12 mouse cellular contexts compared by ENCODE assay signal in the genomic region with DNA sequence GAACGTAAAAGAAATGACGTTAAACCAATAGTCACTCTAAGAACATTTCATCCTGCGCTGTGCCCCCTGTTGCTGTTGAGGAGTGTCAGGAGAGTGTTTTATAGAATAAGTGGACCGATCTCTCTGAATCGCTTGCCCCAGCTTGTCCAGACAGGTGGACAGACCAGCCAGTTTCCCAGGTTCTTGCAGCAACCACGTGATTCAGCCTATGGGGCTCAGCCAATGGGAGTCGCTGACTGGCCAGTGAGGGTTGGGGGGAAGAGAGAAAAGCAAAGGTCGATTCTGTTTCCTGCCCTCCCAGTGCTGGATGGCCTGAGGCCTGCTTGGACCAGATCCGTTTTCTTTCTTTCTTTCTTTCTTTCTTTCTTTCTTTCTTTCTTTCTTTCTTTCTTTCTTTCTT. TPM values are rescaled to one million over a fixed set of nuclear protein-coding genes. Genes with fewer than 3 reads are reported as not detected.
DNase-seq lines count a peak whose midpoint lies in the region; ATAC-seq and TF ChIP-seq lines count a peak whose summit lies in the region.
"Had no signal": no experiment of that assay in that cellular context is flagged by ENCODE, and none has a peak within 500 bp of the region (broad histone marks: within the 10 kb centered on the region; RNA-seq: fewer than 3 reads in every experiment).

No protein-coding gene starts in this region.

- H3K4me1 ChIP-seq in forebrain, embryonic 10.5 days = peaks cover 42% of the 10 kb centered on the region
- H3K4me1 ChIP-seq in forebrain, embryonic 12.5 days = peaks cover 20% of the 10 kb centered on the region
- H3K4me1 ChIP-seq in kidney, embryonic 16.5 days (ENCODE audit: insufficient read depth, low read length) = peaks cover 29% of the 10 kb centered on the region
- peaks cover 32% of the 10 kb centered on the region for H3K4me1 ChIP-seq in embryonic fibroblast, embryonic 13.5 days (ENCODE audit: control insufficient read depth, insufficient read depth, low read length)
- H3K4me1 ChIP-seq in stomach, embryonic 15.5 days = peaks cover 18% of the 10 kb centered on the region

- TF ChIP-seq CTCF in embryonic fibroblast, embryonic 13.5 days (IDR thresholded peaks at IDR 0.05; ENCODE audit: borderline replicate concordance, insufficient read depth, low read length) = no peak

- WGBS in forebrain, embryonic 10.5 days = 68% methylated on average over 9 of the region's 9 CpGs
- WGBS in forebrain, embryonic 12.5 days = 76% methylated on average over 9 of the region's 9 CpGs
- 62% methylated on average over 9 of the region's 9 CpGs for WGBS in kidney, embryonic 16.5 days
- WGBS in stomach, embryonic 15.5 days = 56% methylated on average over 9 of the region's 9 CpGs

- H3K4me2 ChIP-seq in forebrain, embryonic 12.5 days = no peak overlapping the region
- H3K4me2 ChIP-seq in kidney, embryonic 16.5 days (replicated peaks; ENCODE audit: low read depth, low read length) = no peak overlapping the region
- H3K4me2 ChIP-seq in stomach, embryonic 15.5 days = no peak overlapping the region
- H3K4me2 ChIP-seq: midbrain, embryonic 12.5 days; neural tube, embryonic 12.5 days had no signal

- ATAC-seq in forebrain, embryonic 12.5 days (ENCODE audit: low FRiP score) = no peak
- ATAC-seq in kidney, embryonic 16.5 days (ENCODE audit: low FRiP score, low TSS enrichment) = no peak
- ATAC-seq in stomach, embryonic 15.5 days (ENCODE audit: insufficient read depth, low FRiP score, low read depth) = peak; percentile 33; the same call in 1 of the 2 replicates

- H3K4me3 ChIP-seq in forebrain, embryonic 10.5 days = no peak overlapping the region
- H3K4me3 ChIP-seq in forebrain, embryonic 12.5 days (replicated peaks) = no peak overlapping the region
- H3K4me3 ChIP-seq in kidney, embryonic 16.5 days (ENCODE audit: low read length) = no peak overlapping the region
- no peak overlapping the region for H3K4me3 ChIP-seq in embryonic fibroblast, embryonic 13.5 days (ENCODE audit: insufficient read depth, low read length)
- no peak overlapping the region for H3K4me3 ChIP-seq in stomach, embryonic 15.5 days (replicated peaks)
- H3K4me3 ChIP-seq: midbrain, embryonic 12.5 days; neural tube, embryonic 12.5 days had no signal

- peak overlapping the region; percentile 76; the same call in 1 of the 2 replicates for H3K27ac ChIP-seq in forebrain, embryonic 10.5 days
- H3K27ac ChIP-seq in forebrain, embryonic 12.5 days = no peak overlapping the region
- H3K27ac ChIP-seq in kidney, embryonic 16.5 days (ENCODE audit: low read length) = no peak overlapping the region
- H3K27ac ChIP-seq in embryonic fibroblast, embryonic 13.5 days (ENCODE audit: insufficient read depth, low read length) = peak overlapping the region; percentile 6; the same call in 1 of the 2 replicates
- peak overlapping the region; percentile 65; the same call in 1 of the 2 replicates for H3K27ac ChIP-seq in stomach, embryonic 15.5 days
- H3K27ac ChIP-seq: midbrain, embryonic 12.5 days; neural tube, embryonic 12.5 days had no signal

- no peak overlapping the region for H3K9ac ChIP-seq in forebrain, embryonic 12.5 days
- H3K9ac ChIP-seq in kidney, embryonic 16.5 days (replicated peaks; ENCODE audit: low read length) = no peak overlapping the region
- no peak overlapping the region for H3K9ac ChIP-seq in stomach, embryonic 15.5 days
- H3K9ac ChIP-seq: midbrain, embryonic 12.5 days; neural tube, embryonic 12.5 days had no signal

- no peaks in the 10 kb centered on the region for H3K36me3 ChIP-seq in forebrain, embryonic 10.5 days (replicated peaks)
- H3K36me3 ChIP-seq in forebrain, embryonic 12.5 days (replicated peaks) = no peaks in the 10 kb centered on the region
- H3K36me3 ChIP-seq in kidney, embryonic 16.5 days (ENCODE audit: insufficient read depth, low read length) = no peaks in the 10 kb centered on the region
- H3K36me3 ChIP-seq in stomach, embryonic 15.5 days = no peaks in the 10 kb centered on the region
- H3K36me3 ChIP-seq: midbrain, embryonic 12.5 days; neural tube, embryonic 12.5 days had no signal

- H3K27me3 ChIP-seq in forebrain, embryonic 10.5 days (ENCODE audit: poor library complexity, severe bottlenecking) = no peaks in the 10 kb centered on the region
- H3K27me3 ChIP-seq in forebrain, embryonic 12.5 days = no peaks in the 10 kb centered on the region
- H3K27me3 ChIP-seq in kidney, embryonic 16.5 days (ENCODE audit: insufficient read depth, low read length) = no peaks in the 10 kb centered on the region
- H3K27me3 ChIP-seq in stomach, embryonic 15.5 days (replicated peaks) = no peaks in the 10 kb centered on the region
- H3K27me3 ChIP-seq: neural tube, embryonic 12.5 days had no signal

- no peaks in the 10 kb centered on the region for H3K9me3 ChIP-seq in forebrain, embryonic 10.5 days
- no peaks in the 10 kb centered on the region for H3K9me3 ChIP-seq in forebrain, embryonic 12.5 days
- no peaks in the 10 kb centered on the region for H3K9me3 ChIP-seq in kidney, embryonic 16.5 days (ENCODE audit: low read length)
- H3K9me3 ChIP-seq in stomach, embryonic 15.5 days = no peaks in the 10 kb centered on the region
- H3K9me3 ChIP-seq: midbrain, embryonic 12.5 days; neural tube, embryonic 12.5 days had no signal

- no peak for DNase-seq in forebrain, embryonic 10.5 days (ENCODE audit: extremely low spot score, low spot score)
- peak; percentile 18 to 29 for DNase-seq in kidney, adult 8-10 months
- no peak for DNase-seq in spleen, postnatal 4 days (ENCODE audit: low spot score in 2 of 2)
- DNase-seq in thymus, postnatal 36 days = no peak
- DNase-seq: gastrocnemius, postnatal 36 days; right cerebral cortex, adult 18-20 months had no signal

- no peak for TF ChIP-seq POLR2A in embryonic fibroblast, embryonic 13.5 days (IDR thresholded peaks at IDR 0.05; ENCODE audit: low read depth, low read length)

RNA-seq across cellular contexts. Expression of gene Rasl11b, which starts 23.3 kb away (rescaled TPM):
- polyA plus RNA-seq in forebrain, embryonic 10.5 days (2016; fragmentation: Nextera tagmentation; extraction: Ambion mirVana) = 27.5 and 29.2 TPM in 2 replicates
- 29.1 and 31.5 TPM in 2 replicates for polyA plus RNA-seq in forebrain, embryonic 12.5 days (2016; fragmentation: Nextera tagmentation; extraction: Ambion mirVana)
- polyA plus RNA-seq in kidney, embryonic 16.5 days (2015; fragmentation: Nextera tagmentation; extraction: Ambion mirVana) = 75.1 and 78.0 TPM in 2 replicates
- 13.9 and 22.0 TPM in 2 replicates for polyA plus RNA-seq in embryonic fibroblast, embryonic 13.5 days (2011; ENCODE audit: insufficient read length, low read depth, missing spikeins)
- 47.9 and 50.3 TPM in 2 replicates for polyA plus RNA-seq in stomach, embryonic 15.5 days (2015; fragmentation: Nextera tagmentation; extraction: Ambion mirVana)

Comparison
In these comparisons a context has a peak if more than half of its experiments do, and no peak if none do; other contexts are left out.
1. H3K27ac ChIP-seq: peak in forebrain, embryonic 10.5 days (single experiment), embryonic fibroblast, embryonic 13.5 days (single experiment) and stomach, embryonic 15.5 days (single experiment); none in forebrain, embryonic 12.5 days (single experiment) and kidney, embryonic 16.5 days (single experiment).
2. DNase-seq: peak in kidney, adult 8-10 months (2 of 2); none in forebrain, embryonic 10.5 days (single experiment), spleen, postnatal 4 days (0 of 2) and thymus, postnatal 36 days (0 of 2).